Mouse (Mus musculus): ENCODE measurements around the gene Hbb-bt.
"Not testable (repeated sequence)": the region's sequence is repeated elsewhere in the genome, so short reads cannot be mapped to it uniquely, and the experiment has no call there.

Hbb-bt gene

GRCm38 (mm10) chr7:103811223-103811845 is 2.5 kb downstream of the Hbb-bt start:
- Histone ChIP-seq H3K9me3 (ENCODE audit: low read length) (no peaks in the 10 kb centered on the region), H3K4me3 (replicated peaks; ENCODE audit: low read length) (no peak overlapping the region), H3K27me3 (ENCODE audit: insufficient read depth, low read length) (no peaks in the 10 kb centered on the region), H3K4me1 (replicated peaks; ENCODE audit: low read depth, low read length) (no peaks in the 10 kb centered on the region), H3K36me3 (ENCODE audit: insufficient read depth, low read length) (no peaks in the 10 kb centered on the region)
- no peak for TF ChIP-seq POU5F1 (IDR thresholded peaks at IDR 0.05; ENCODE audit: borderline replicate concordance, low read length)
- no peak for TF ChIP-seq CTCF (conservative IDR thresholded peaks at IDR 0.05; ENCODE audit: low read length)
- TF ChIP-seq NANOG (IDR thresholded peaks at IDR 0.05; ENCODE audit: borderline replicate concordance, low read length): no peak

- Histone ChIP-seq H3K36me3 (ENCODE audit: insufficient read depth, low read length) (no peaks in the 10 kb centered on the region), H3K4me1 (replicated peaks; ENCODE audit: low read depth, low read length) (no peaks in the 10 kb centered on the region), H3K27me3 (ENCODE audit: insufficient read depth, low read length) (no peaks in the 10 kb centered on the region), H3K9me3 (ENCODE audit: low read length) (no peaks in the 10 kb centered on the region), H3K4me3 (replicated peaks; ENCODE audit: low read length) (no peak overlapping the region)
- TF ChIP-seq CTCF (conservative IDR thresholded peaks at IDR 0.05; ENCODE audit: low read length) (no peak), NANOG (IDR thresholded peaks at IDR 0.05; ENCODE audit: borderline replicate concordance, low read length) (no peak), POU5F1 (IDR thresholded peaks at IDR 0.05; ENCODE audit: borderline replicate concordance, low read length) (no peak)
Observed at GRCm38 (mm10) chr7:103810746-103811145, 3.0 kb downstream of the Hbb-bt start.

- Histone ChIP-seq H3K9me3 (ENCODE audit: low read length) (no peaks in the 10 kb centered on the region), H3K4me3 (replicated peaks; ENCODE audit: low read length) (no peak overlapping the region), H3K4me1 (replicated peaks; ENCODE audit: low read depth, low read length) (no peaks in the 10 kb centered on the region), H3K36me3 (ENCODE audit: insufficient read depth, low read length) (no peaks in the 10 kb centered on the region), H3K27me3 (ENCODE audit: insufficient read depth, low read length) (no peaks in the 10 kb centered on the region)
- TF ChIP-seq NANOG (IDR thresholded peaks at IDR 0.05; ENCODE audit: borderline replicate concordance, low read length): no peak
- no peak for TF ChIP-seq POU5F1 (IDR thresholded peaks at IDR 0.05; ENCODE audit: borderline replicate concordance, low read length)
- TF ChIP-seq CTCF (conservative IDR thresholded peaks at IDR 0.05; ENCODE audit: low read length): no peak
Observed at GRCm38 (mm10) chr7:103810296-103810695, 3.5 kb downstream of the Hbb-bt start.

GRCm38 (mm10) chr7:103809801-103810155 is 4.0 kb downstream of the Hbb-bt start:
- Histone ChIP-seq H3K9me3 (ENCODE audit: low read length) (no peaks in the 10 kb centered on the region), H3K27me3 (ENCODE audit: insufficient read depth, low read length) (no peaks in the 10 kb centered on the region), H3K4me3 (replicated peaks; ENCODE audit: low read length) (no peak overlapping the region), H3K4me1 (replicated peaks; ENCODE audit: low read depth, low read length) (no peaks in the 10 kb centered on the region), H3K36me3 (ENCODE audit: insufficient read depth, low read length) (no peaks in the 10 kb centered on the region)
- TF ChIP-seq POU5F1 (IDR thresholded peaks at IDR 0.05; ENCODE audit: borderline replicate concordance, low read length) (no peak), CTCF (conservative IDR thresholded peaks at IDR 0.05; ENCODE audit: low read length) (no peak), NANOG (IDR thresholded peaks at IDR 0.05; ENCODE audit: borderline replicate concordance, low read length) (no peak)

- Histone ChIP-seq H3K36me3 (ENCODE audit: insufficient read depth, low read length) (no peaks in the 10 kb centered on the region), H3K4me3 (replicated peaks; ENCODE audit: low read length) (no peak overlapping the region), H3K27me3 (ENCODE audit: insufficient read depth, low read length) (no peaks in the 10 kb centered on the region), H3K4me1 (replicated peaks; ENCODE audit: low read depth, low read length) (no peaks in the 10 kb centered on the region), H3K9me3 (ENCODE audit: low read length) (no peaks in the 10 kb centered on the region)
- TF ChIP-seq NANOG (IDR thresholded peaks at IDR 0.05; ENCODE audit: borderline replicate concordance, low read length) (no peak), CTCF (conservative IDR thresholded peaks at IDR 0.05; ENCODE audit: low read length) (no peak), POU5F1 (IDR thresholded peaks at IDR 0.05; ENCODE audit: borderline replicate concordance, low read length) (no peak)
Observed at GRCm38 (mm10) chr7:103808971-103809800, 4.6 kb downstream of the Hbb-bt start.

- H3K4me1 ChIP-seq (replicated peaks; ENCODE audit: low read depth, low read length); H3K4me3 ChIP-seq (replicated peaks; ENCODE audit: low read length); H3K27me3 ChIP-seq (ENCODE audit: insufficient read depth, low read length); H3K36me3 ChIP-seq (ENCODE audit: insufficient read depth, low read length); H3K9me3 ChIP-seq (ENCODE audit: low read length): not testable (repeated sequence)
Observed at GRCm38 (mm10) chr7:103808120-103808519, 5.7 kb downstream of the Hbb-bt start.

- no peaks in the 10 kb centered on the region for H3K36me3 ChIP-seq (ENCODE audit: insufficient read depth, low read length)
- H3K4me3 ChIP-seq (replicated peaks; ENCODE audit: low read length): no peak overlapping the region
- H3K9me3 ChIP-seq (ENCODE audit: low read length): peaks cover 7% of the 10 kb centered on the region
- TF ChIP-seq NANOG (IDR thresholded peaks at IDR 0.05; ENCODE audit: borderline replicate concordance, low read length) (no peak), CTCF (conservative IDR thresholded peaks at IDR 0.05; ENCODE audit: low read length) (peak; percentile 32)
- H3K4me1 ChIP-seq (replicated peaks; ENCODE audit: low read depth, low read length): no peaks in the 10 kb centered on the region
- H3K27me3 ChIP-seq (ENCODE audit: insufficient read depth, low read length): no peaks in the 10 kb centered on the region
Observed at GRCm38 (mm10) chr7:103806856-103807255, 6.9 kb downstream of the Hbb-bt start.

- no peaks in the 10 kb centered on the region for H3K27me3 ChIP-seq (ENCODE audit: insufficient read depth, low read length)
Observed at GRCm38 (mm10) chr7:103792669-103793388, 21.0 kb downstream of the Hbb-bt start.

More at GRCm38 (mm10) chr7:103792669-103793388, 21.0 kb downstream of the Hbb-bt start:
- TF ChIP-seq NANOG (IDR thresholded peaks at IDR 0.05; ENCODE audit: borderline replicate concordance, low read length) (no peak), POU5F1 (IDR thresholded peaks at IDR 0.05; ENCODE audit: borderline replicate concordance, low read length) (no peak), CTCF (conservative IDR thresholded peaks at IDR 0.05; ENCODE audit: low read length) (no peak)
- Histone ChIP-seq H3K9me3 (ENCODE audit: low read length) (peaks cover 5% of the 10 kb centered on the region), H3K36me3 (ENCODE audit: insufficient read depth, low read length) (no peaks in the 10 kb centered on the region), H3K4me3 (replicated peaks; ENCODE audit: low read length) (no peak overlapping the region), H3K4me1 (replicated peaks; ENCODE audit: low read depth, low read length) (no peaks in the 10 kb centered on the region)
